ENCODE assay signal across 9 mouse cellular contexts in genomic region chr7:4924891-4925301, GRCm38 (mm10). TPM values are rescaled to one million over a fixed set of nuclear protein-coding genes. Genes with fewer than 3 reads are reported as not detected.
DNase-seq lines count a peak whose midpoint lies in the region; ATAC-seq lines count a peak whose summit lies in the region.
"Had no signal": no experiment of that assay in that cellular context is flagged by ENCODE, and none has a peak within 500 bp of the region (broad histone marks: within the 10 kb centered on the region; RNA-seq: fewer than 3 reads in every experiment).

No protein-coding gene starts in this region.

- peaks cover 11% of the 10 kb centered on the region for H3K36me3 ChIP-seq in forebrain, embryonic 15.5 days
- H3K36me3 ChIP-seq in hindbrain, embryonic 11.5 days (ENCODE audit: control insufficient read depth, insufficient read depth, low read length) = no peaks in the 10 kb centered on the region
- peaks cover 16% of the 10 kb centered on the region for H3K36me3 ChIP-seq in midbrain, embryonic 12.5 days

- peak overlapping the region; percentile 88 for H3K4me2 ChIP-seq in forebrain, embryonic 15.5 days (replicated peaks)
- 0 out of 2 replicates have a peak overlapping the region, but pooled peaks have one; percentile 0 for H3K4me2 ChIP-seq in hindbrain, embryonic 11.5 days (replicated peaks; ENCODE audit: low read depth, low read length)
- peak overlapping the region; percentile 78 for H3K4me2 ChIP-seq in midbrain, embryonic 12.5 days (replicated peaks)

- no peak overlapping the region for H3K9ac ChIP-seq in forebrain, embryonic 15.5 days (replicated peaks)
- H3K9ac ChIP-seq in hindbrain, embryonic 11.5 days (ENCODE audit: low read depth, low read length) = 0 out of 2 replicates have a peak overlapping the region, but pooled peaks have one; percentile 42
- 0 out of 2 replicates have a peak overlapping the region, but pooled peaks have one; percentile 11 for H3K9ac ChIP-seq in midbrain, embryonic 12.5 days (replicated peaks)

- 5% methylated on average over 3 of the region's 4 CpGs for WGBS in forebrain, embryonic 15.5 days
- 8% methylated on average over 3 of the region's 4 CpGs for WGBS in hindbrain, embryonic 11.5 days
- 13% methylated on average over 3 of the region's 4 CpGs for WGBS in midbrain, embryonic 12.5 days

- no peak overlapping the region for H3K4me3 ChIP-seq in forebrain, embryonic 15.5 days
- H3K4me3 ChIP-seq in hindbrain, embryonic 11.5 days (ENCODE audit: low read depth, low read length) = no peak overlapping the region
- H3K4me3 ChIP-seq in midbrain, embryonic 12.5 days = no peak overlapping the region

- H3K4me1 ChIP-seq in forebrain, embryonic 15.5 days = peaks cover 52% of the 10 kb centered on the region
- peaks cover 29% of the 10 kb centered on the region for H3K4me1 ChIP-seq in hindbrain, embryonic 11.5 days (replicated peaks; ENCODE audit: control insufficient read depth, insufficient read depth, low read length)
- H3K4me1 ChIP-seq in midbrain, embryonic 12.5 days = peaks cover 64% of the 10 kb centered on the region

- H3K9me3 ChIP-seq in forebrain, embryonic 15.5 days = no peaks in the 10 kb centered on the region
- H3K9me3 ChIP-seq in hindbrain, embryonic 11.5 days (ENCODE audit: control insufficient read depth, low read length) = no peaks in the 10 kb centered on the region
- H3K9me3 ChIP-seq in midbrain, embryonic 12.5 days = no peaks in the 10 kb centered on the region

- H3K27ac ChIP-seq in forebrain, embryonic 15.5 days (replicated peaks) = peak overlapping the region; percentile 96
- H3K27ac ChIP-seq in hindbrain, embryonic 11.5 days (ENCODE audit: low read depth, low read length) = peak overlapping the region; percentile 93
- peak overlapping the region; percentile 98 for H3K27ac ChIP-seq in midbrain, embryonic 12.5 days (replicated peaks)

- H3K27me3 ChIP-seq in forebrain, embryonic 15.5 days = no peaks in the 10 kb centered on the region
- H3K27me3 ChIP-seq in hindbrain, embryonic 11.5 days (ENCODE audit: control insufficient read depth, insufficient read depth, low read length) = no peaks in the 10 kb centered on the region
- H3K27me3 ChIP-seq in midbrain, embryonic 12.5 days = no peaks in the 10 kb centered on the region

- ATAC-seq in forebrain, embryonic 15.5 days (replicated peaks) = no peak
- no peak for ATAC-seq in hindbrain, embryonic 11.5 days (ENCODE audit: low FRiP score)
- no peak for ATAC-seq in midbrain, embryonic 12.5 days (ENCODE audit: low FRiP score, low read depth)
- no peak for ATAC-seq in CD4-positive, CD25-positive, alpha-beta regulatory T cell, adult 4 months
- no peak for ATAC-seq in megakaryocyte, adult 5-6 weeks (ENCODE audit: poor library complexity, severe bottlenecking)
- no peak for ATAC-seq in granulocyte monocyte progenitor cell, adult 5-6 weeks (replicated peaks; ENCODE audit: poor library complexity, severe bottlenecking)

- DNase-seq in 3134 (ENCODE audit: extremely low read depth, insufficient read length, low spot score) = peak; percentile 70
- DNase-seq in Muller cell, postnatal 12 days (ENCODE audit: inconsistent ontology term) = peak; percentile 92
- DNase-seq in hindbrain, embryonic 11.5 days (ENCODE audit: low spot score) = peak; percentile 41

RNA-seq across cellular contexts. Expression of gene Ssc5d, which starts 0.7 kb away (rescaled TPM):
- polyA plus RNA-seq in forebrain, embryonic 15.5 days (2015; fragmentation: Nextera tagmentation; extraction: Ambion mirVana) = 0.24 and 0.32 TPM in 2 replicates
- 1.1 and 1.4 TPM in 2 replicates for polyA plus RNA-seq in hindbrain, embryonic 11.5 days (2014; fragmentation: Nextera tagmentation; extraction: Ambion mirVana)
- polyA plus RNA-seq in midbrain, embryonic 12.5 days (2016; fragmentation: Nextera tagmentation; extraction: Ambion mirVana) = 1.6 and 2.0 TPM in 2 replicates
- under 1 TPM in 1 of 2 experiments, not detected in 1; 0.12 TPM for polyA plus RNA-seq in CD4-positive, CD25-positive, alpha-beta regulatory T cell, adult 4 months (2017; shearing (Covaris generic))
- total RNA-seq in megakaryocyte, adult 5-6 weeks (2015) = not detected in 2 replicates
- total RNA-seq in megakaryocyte, adult 5-6 weeks (2017) = 0.04 TPM in 1 of 2 replicates, not detected in the other
- total RNA-seq in granulocyte monocyte progenitor cell, adult 5-6 weeks (2014; fragmentation: Nextera tagmentation) = not detected in 2 replicates
- total RNA-seq in granulocyte monocyte progenitor cell, adult 5-6 weeks (2017) = 0.05 TPM in 1 of 2 replicates, not detected in the other

RNA-seq across cellular contexts. Expression of gene Nat14, which starts 3.1 kb away (rescaled TPM):
- polyA plus RNA-seq in forebrain, embryonic 15.5 days (2015; fragmentation: Nextera tagmentation; extraction: Ambion mirVana) = 35.2 and 39.3 TPM in 2 replicates
- polyA plus RNA-seq in hindbrain, embryonic 11.5 days (2014; fragmentation: Nextera tagmentation; extraction: Ambion mirVana) = 7.1 and 7.3 TPM in 2 replicates
- 15.1 and 16.6 TPM in 2 replicates for polyA plus RNA-seq in midbrain, embryonic 12.5 days (2016; fragmentation: Nextera tagmentation; extraction: Ambion mirVana)
- under 1 TPM in 1 of 2 experiments, not detected in 1; 0.61 TPM for polyA plus RNA-seq in CD4-positive, CD25-positive, alpha-beta regulatory T cell, adult 4 months (2017; shearing (Covaris generic))
- total RNA-seq in megakaryocyte, adult 5-6 weeks (2015) = 0.13 and 0.82 TPM in 2 replicates
- 0.11 and 1.1 TPM in 2 replicates for total RNA-seq in megakaryocyte, adult 5-6 weeks (2017)
- total RNA-seq in granulocyte monocyte progenitor cell, adult 5-6 weeks (2014; fragmentation: Nextera tagmentation) = 1.4 TPM in 1 of 2 replicates, not detected in the other
- not detected in 2 replicates for total RNA-seq in granulocyte monocyte progenitor cell, adult 5-6 weeks (2017)

RNA-seq across cellular contexts. Expression of gene Zfp628, which starts 9.9 kb away (rescaled TPM):
- polyA plus RNA-seq in forebrain, embryonic 15.5 days (2015; fragmentation: Nextera tagmentation; extraction: Ambion mirVana) = 4.0 and 4.2 TPM in 2 replicates
- polyA plus RNA-seq in hindbrain, embryonic 11.5 days (2014; fragmentation: Nextera tagmentation; extraction: Ambion mirVana) = 4.0 and 4.2 TPM in 2 replicates
- 4.7 and 4.9 TPM in 2 replicates for polyA plus RNA-seq in midbrain, embryonic 12.5 days (2016; fragmentation: Nextera tagmentation; extraction: Ambion mirVana)
- 1 to 10 TPM in 1 of 2 experiments, under 1 TPM in 1; 0.99 to 1.5 TPM for polyA plus RNA-seq in CD4-positive, CD25-positive, alpha-beta regulatory T cell, adult 4 months (2017; shearing (Covaris generic))
- total RNA-seq in megakaryocyte, adult 5-6 weeks (2015) = 6.7 and 7.3 TPM in 2 replicates
- total RNA-seq in megakaryocyte, adult 5-6 weeks (2017) = 1.9 and 3.0 TPM in 2 replicates
- 4.6 and 7.7 TPM in 2 replicates for total RNA-seq in granulocyte monocyte progenitor cell, adult 5-6 weeks (2014; fragmentation: Nextera tagmentation)
- 1.0 and 1.2 TPM in 2 replicates for total RNA-seq in granulocyte monocyte progenitor cell, adult 5-6 weeks (2017)

RNA-seq across cellular contexts. Expression of gene Gm36210, which starts 18.6 kb away (rescaled TPM):
- 0.31 and 0.33 TPM in 2 replicates for polyA plus RNA-seq in forebrain, embryonic 15.5 days (2015; fragmentation: Nextera tagmentation; extraction: Ambion mirVana)
- 0.11 TPM in 1 of 2 replicates, not detected in the other for polyA plus RNA-seq in hindbrain, embryonic 11.5 days (2014; fragmentation: Nextera tagmentation; extraction: Ambion mirVana)
- polyA plus RNA-seq in midbrain, embryonic 12.5 days (2016; fragmentation: Nextera tagmentation; extraction: Ambion mirVana) = not detected in 2 replicates
- not detected for polyA plus RNA-seq in CD4-positive, CD25-positive, alpha-beta regulatory T cell, adult 4 months (2017; shearing (Covaris generic))
- total RNA-seq in megakaryocyte, adult 5-6 weeks (2015) = not detected in 2 replicates
- total RNA-seq in megakaryocyte, adult 5-6 weeks (2017) = not detected in 2 replicates
- total RNA-seq in granulocyte monocyte progenitor cell, adult 5-6 weeks (2014; fragmentation: Nextera tagmentation) = not detected in 2 replicates
- total RNA-seq in granulocyte monocyte progenitor cell, adult 5-6 weeks (2017) = not detected in 2 replicates
- total RNA-seq: neutrophil, adult 5-6 weeks had no signal

RNA-seq across cellular contexts. Expression of gene Sbk2, which starts 39.3 kb away (rescaled TPM):
- not detected in 2 replicates for polyA plus RNA-seq in forebrain, embryonic 15.5 days (2015; fragmentation: Nextera tagmentation; extraction: Ambion mirVana)
- polyA plus RNA-seq in hindbrain, embryonic 11.5 days (2014; fragmentation: Nextera tagmentation; extraction: Ambion mirVana) = 0.07 and 0.09 TPM in 2 replicates
- polyA plus RNA-seq in midbrain, embryonic 12.5 days (2016; fragmentation: Nextera tagmentation; extraction: Ambion mirVana) = 0.18 TPM in 1 of 2 replicates, not detected in the other
- not detected for polyA plus RNA-seq in CD4-positive, CD25-positive, alpha-beta regulatory T cell, adult 4 months (2017; shearing (Covaris generic))
- not detected in 2 replicates for total RNA-seq in megakaryocyte, adult 5-6 weeks (2015)
- total RNA-seq in megakaryocyte, adult 5-6 weeks (2017) = not detected in 2 replicates
- not detected in 2 replicates for total RNA-seq in granulocyte monocyte progenitor cell, adult 5-6 weeks (2014; fragmentation: Nextera tagmentation)
- not detected in 2 replicates for total RNA-seq in granulocyte monocyte progenitor cell, adult 5-6 weeks (2017)
- total RNA-seq: neutrophil, adult 5-6 weeks had no signal

Comparison
In these comparisons a context has a peak if more than half of its experiments do, and no peak if none do; other contexts are left out.
1. DNase-seq: peak in every context shown above with its lines; median percentile 92 in Muller cell, postnatal 12 days; 70 in 3134; 41 in hindbrain, embryonic 11.5 days.
2. H3K4me2 ChIP-seq: peak in every context shown above with its lines; median percentile 88 in forebrain, embryonic 15.5 days; 78 in midbrain, embryonic 12.5 days; 0 in hindbrain, embryonic 11.5 days.